Mouse (Mus musculus): Measurements from ENCODE around the gene Cdk14.
A peak's percentile ranks its signal among the peaks of the same experiment; 100 is the strongest.

Gene Cdk14

DNA sequence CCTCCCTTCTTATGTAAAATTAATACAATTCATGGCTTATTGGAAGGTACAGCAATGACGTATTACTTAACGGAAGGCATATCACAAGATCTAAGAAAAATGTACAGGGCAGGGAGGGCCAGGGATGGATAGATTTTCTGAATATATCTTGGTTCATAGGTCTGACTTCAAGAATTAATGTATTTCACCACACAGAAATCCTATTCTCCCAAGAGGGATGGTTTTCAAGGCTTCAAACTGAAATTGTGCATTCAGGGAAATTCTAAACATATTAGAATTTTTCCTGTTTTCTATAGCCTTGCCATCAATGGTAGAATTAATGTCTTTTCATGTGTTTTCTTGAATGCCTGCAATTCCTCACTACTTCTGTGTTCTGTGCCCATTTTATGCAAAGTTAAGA, 593.2 kb downstream of the Cdk14 start:
- DNase-seq = no peak

DNA sequence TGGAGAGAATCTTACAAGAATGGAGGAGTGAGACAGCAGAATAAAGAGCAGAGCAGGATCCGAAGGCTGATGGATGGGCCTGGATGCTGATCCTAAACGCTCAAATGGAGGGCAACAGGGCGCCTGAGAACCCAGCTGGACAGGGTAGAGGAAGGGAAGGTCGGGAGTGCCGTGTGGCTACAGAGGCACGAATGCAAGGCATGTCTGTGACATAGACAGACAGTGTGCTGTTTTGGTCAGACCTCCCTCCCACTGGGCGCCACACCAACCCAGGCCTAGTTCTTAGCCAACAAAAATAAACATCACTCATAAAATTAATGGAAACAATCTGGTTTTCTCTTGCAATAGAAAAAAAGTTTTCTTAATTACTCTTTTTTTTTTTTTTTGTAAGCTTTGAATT, 594.2 kb downstream of the Cdk14 start:
- DNase-seq = peak; percentile 78

DNA sequence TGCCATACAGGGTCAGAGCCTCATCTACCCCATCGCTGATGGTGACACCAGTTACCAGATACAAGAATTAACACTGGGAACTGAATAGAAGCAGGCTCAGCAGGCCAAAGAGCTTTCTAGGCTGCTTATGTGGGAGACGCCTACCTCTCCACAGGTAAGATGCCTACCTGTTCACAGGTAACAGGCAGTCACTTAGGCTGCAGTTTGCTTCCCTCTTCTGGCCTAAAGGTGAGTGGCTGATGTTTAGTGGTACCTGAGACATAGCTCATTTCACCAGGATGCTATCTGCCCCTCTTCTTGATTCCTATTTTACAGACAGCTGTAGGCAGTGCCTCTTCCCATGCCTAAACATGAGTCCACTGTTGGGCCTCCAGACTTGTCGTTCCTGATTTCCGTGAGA, 595.0 kb downstream of the Cdk14 start:
- DNase-seq = peak; percentile 14

DNA sequence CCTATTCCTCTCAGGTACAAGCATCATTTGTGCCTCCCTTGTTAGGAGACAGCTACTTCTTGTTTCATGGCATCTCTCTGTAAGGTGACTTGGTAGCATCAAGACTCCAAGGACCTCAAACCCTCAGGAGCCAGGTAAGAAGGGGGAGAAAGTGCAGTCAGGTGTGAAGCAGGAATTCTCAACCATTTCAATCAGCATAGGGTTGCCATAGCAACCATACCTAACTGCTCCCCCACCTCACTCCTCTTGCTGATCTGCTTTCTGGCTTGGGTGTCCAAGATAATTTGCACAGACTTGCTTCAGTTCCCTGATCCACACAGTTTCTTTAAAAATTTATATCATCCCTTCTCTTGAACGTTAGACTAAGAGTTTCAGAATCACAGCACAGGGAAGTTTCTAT, 595.9 kb downstream of the Cdk14 start:
- no peak for DNase-seq

DNA sequence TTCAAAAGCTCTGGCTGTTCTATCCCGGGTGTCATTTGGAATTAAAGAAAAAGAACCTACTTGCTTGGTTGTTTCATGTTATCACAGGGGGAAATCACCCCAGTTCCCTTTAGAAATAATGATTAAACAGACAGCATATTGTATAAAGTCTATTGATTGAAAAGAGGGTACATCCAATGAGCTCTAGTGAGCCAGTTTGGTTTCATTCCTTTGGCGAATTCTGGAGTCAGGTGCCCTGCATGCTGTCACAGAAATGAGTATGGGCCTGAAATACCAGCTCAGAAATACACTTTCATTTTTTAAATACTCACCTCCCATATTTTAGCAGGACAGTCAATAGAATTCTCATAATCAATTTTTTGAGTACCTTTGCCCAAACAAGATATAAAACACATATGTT, 598.1 kb downstream of the Cdk14 start:
- DNase-seq = no peak

DNA sequence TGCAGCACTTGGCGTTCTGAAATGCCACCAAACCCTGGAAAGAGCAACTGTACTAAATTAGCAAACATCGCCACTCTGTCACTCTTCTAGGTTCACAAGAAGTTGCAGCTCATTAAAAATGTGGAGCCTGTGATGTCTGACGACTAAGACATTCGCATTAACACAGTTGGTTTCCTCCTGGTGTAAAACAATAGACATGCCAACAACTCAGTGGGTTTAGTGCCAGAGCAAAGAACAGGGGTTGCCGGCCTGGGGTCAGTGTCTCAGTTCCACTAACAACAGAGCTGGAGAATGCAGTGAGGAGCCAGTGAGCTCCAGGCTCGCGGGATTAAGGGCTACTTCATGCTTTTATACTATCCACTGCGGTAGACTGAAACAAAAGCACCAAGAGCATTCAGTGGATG, 598.7 kb downstream of the Cdk14 start:
- DNase-seq = peak; percentile 14

DNA sequence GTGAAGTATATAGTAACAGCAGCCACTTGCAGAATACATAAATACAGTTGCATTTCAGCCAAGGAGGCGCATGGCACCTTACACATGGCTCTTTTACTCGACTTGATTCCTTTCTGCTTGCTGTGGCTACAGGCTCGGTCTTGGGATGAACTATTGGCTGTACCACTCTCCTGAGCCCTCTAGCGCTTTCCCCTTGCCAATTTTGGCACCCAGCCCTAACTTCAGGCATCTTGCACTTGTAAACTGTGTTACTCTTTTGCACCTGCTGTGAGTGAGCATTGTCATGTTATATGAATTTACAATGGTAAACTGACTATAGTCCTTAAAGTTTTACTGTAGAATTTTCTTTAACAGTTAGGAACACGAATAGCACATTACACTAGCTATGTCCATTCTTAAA, 603.1 kb downstream of the Cdk14 start:
- DNase-seq = no peak

DNA sequence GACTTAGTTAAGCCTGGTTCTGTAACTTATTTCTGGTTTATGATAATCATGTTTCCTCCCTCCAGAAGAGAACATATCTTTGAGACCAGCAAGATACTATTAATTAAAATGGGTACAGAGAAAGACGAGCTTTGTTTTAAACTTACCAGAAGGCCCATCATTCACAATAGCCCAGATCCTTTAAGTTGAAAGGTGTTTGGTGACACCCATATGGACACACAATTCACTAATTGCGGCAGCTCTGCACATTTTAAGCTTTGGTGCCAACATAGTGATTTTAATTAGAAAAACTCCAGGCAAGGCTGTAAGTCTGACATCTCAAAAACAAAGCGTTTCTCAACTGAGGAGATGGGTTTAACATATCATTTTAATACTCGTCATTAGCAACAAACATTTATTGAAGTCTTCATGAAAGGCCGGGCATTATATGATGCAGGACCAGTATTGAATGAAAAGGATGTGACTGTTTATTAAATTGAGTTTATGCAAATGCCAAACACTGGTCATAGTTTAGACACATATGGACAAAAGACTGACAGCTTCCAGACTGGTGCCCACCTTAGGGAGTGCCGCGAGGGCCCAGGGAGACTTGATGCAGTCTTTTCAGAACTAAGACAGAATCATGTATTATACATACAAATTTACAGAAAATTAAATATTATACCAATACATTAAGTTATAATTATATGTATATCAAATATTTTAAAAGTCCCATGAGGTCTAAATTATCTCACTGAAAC, 605.5 kb downstream of the Cdk14 start:
- no peak for DNase-seq

DNA sequence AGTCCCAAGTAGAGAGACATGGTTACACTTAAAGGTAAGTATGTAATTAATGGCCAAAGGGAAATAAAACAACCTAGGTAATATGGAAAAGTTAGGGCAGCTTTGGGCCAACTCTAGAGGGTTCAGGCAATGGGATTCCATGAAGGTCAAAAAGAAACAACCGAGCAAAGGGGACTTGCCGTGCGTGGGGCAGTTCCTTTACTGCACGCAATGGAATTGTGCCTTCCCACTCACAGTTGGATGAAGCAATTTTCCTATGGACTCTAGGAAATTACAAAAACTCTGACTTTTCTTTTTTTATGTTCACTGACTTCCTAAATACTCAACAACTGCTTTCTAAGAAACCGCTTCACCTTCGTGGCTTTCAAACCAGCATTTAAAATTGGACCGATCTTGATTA, 606.8 kb downstream of the Cdk14 start:
- DNase-seq = no peak

DNA sequence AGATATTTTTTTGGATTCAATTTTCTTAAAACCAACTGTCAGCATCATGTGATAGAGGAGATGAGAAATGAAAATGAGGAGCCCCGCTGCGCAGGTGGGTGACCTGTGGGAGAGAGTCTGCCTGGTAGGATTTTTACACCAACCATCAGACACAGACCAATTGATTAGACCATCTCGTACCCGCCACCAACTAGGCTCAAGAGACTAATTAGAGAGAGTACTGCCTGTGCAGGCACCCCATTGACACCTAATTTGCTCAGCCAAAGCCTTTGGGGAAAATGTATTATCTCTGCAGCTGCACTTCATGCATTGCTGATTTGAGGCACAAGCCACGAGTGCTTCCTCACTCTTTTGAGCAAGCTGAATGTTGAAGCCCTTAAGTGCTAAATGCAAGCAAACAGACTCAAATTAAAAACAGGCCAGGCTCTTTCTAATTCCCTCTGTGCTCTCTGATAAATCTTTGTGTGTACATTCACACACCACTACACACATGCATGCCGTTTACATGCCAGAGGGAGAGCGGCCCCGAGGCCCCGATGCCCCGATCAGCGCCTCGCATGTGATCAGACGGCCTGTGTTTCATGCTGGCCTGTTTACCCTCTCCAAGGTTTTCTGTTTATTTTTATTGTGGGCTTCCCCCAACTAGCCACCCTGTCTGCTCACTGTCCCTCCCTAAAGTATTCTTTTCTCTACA, 607.9 kb downstream of the Cdk14 start:
- no peak for DNase-seq

DNA sequence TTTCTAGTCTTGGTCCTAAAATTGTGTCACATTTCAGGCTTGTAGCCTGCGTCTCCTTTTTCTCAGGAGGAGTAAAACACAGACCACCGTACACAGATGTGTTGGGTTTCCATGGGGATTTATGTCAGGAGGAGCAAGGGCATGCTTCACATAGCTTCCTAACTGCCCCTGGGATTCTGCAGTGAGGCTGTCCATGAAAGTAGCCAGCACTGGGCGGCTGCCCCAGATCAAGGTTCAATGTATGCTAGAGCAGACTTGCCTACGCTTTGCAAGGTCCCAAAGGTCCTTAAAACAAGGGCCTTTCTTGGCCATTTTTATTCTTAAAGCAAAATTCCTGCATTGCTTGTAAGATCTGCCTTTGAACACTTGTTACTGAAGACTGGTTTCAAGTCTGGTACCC, 614.9 kb downstream of the Cdk14 start:
- DNase-seq = no peak

DNA sequence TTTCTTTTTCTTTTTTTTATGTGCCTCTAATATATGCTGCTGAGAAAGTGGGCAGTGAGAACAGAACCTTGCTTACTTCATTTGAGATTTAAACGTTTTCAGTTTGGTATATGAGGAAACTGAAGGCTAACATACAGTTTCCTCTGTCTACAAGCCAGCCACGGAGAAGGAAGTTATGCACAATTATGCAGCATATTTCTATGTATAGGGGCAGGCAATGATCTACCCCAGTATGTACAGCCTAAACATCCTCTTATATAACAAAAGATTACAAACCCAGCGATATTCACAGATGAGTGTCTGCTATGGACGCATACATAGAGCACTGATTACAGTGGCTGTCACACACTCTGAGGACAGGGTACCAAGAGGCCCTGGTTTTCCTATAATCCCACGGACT, 616.4 kb downstream of the Cdk14 start:
- no peak for DNase-seq

DNA sequence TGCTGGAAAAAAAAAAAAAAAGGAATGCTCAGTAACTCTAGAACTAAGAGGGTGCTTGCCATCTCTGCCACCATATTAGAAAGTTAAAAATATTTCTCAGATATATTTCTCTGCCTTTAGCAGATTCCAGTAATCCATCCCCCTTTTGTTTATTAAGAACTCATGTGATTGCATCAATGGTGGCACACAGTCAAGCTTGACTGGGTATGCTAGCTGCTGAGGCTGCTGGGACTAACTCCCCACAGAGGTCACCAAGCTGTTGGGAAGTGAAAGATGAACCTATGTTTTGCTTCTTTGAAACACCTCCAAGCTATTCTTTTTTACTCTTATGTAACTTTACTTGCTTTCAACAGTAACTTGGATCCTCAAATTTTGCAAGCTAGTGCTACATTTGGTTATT, 618.1 kb downstream of the Cdk14 start:
- no peak for DNase-seq

DNA sequence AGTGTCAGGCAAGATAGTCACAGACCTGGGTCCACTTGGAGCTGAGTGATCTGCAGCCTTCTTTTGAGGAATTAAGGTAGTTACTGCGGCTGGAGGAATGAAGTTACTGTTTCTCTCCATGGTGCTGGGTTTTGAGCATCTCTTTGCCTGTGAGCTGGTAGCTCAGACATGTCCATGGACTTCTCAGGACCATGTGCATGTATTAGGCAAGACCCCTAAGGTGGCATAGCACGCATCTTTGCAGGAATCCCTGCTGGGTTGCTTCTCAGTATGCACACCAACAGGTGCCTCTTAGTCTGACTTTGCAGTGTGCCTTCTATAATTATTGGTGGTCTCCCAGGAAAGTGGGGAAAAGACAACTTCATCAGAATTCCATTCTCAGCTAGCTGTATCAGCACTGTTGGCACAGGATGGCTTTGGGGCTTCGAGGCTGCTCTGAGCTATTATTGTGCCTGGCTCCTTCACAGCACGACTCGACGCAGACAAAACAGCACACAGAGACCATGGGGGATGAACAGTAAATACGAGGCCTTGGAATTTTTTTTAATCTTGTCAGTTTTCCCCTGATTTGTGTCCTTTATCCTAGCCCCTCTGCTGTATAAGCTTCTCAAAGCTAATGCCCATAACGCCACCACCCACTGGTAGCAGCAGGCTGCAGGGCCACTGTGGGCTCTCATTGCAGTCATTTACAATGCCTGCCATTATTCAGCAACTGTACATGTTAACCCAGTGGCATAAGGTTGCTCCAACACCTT, 618.8 kb downstream of the Cdk14 start:
- no peak for DNase-seq

DNA sequence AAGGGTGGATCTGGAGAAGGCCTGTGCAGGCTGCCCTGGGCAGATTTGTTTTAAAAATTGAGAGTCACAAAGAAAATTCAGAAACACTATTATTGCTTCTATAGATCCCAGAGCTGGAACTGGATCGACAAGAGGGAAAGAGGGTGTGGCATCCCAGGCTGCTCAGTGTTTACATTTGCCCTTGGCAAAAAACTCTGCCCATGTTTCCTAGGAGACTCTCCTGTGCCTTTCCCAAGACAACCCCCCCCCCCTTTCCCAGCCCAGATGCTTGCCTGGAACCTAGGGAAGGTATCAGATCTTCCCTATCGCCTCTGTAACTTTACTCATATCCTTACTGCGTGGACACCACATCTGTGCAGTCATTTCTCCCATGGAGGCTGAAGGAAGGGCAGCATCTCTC, 628.9 kb downstream of the Cdk14 start:
- DNase-seq = no peak

DNA sequence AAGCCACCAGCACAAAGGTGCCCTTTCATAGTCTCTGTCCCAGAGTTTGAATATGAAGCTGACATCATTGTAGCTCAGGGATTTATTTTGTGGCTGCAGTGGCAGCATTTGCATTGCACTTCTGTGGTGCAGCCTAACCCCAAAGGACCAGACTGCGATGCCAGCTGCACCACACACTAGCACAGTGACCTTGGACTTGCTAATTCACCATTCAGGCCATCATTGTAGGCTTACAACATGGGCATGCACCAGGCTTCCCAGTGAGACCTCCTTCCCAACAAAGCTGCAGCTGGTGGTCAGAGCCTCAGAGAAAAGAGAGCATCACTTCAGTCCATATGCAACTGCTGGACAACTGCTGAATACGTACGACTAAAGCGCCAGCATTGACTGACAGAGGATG, 629.8 kb downstream of the Cdk14 start:
- no peak for DNase-seq

DNA sequence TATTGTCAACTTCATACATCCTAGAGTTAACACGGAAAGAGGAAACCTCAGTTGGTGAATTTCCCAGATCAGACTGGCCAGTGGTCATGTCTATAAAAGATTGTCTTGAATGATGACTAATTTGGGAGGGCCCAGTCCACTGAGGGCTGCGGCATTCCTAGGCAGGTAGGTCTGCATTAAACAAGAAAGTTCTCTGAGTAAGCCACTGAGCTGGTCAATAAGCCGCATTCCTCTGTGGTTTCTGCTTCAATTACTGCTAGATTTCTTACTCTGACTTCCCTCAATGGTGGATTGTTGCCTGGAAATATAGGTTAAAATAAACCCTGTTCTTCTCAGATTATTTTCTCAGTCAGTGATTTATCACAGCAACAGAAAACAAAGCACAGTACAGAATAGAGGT, 631.6 kb downstream of the Cdk14 start:
- no peak for DNase-seq

DNA sequence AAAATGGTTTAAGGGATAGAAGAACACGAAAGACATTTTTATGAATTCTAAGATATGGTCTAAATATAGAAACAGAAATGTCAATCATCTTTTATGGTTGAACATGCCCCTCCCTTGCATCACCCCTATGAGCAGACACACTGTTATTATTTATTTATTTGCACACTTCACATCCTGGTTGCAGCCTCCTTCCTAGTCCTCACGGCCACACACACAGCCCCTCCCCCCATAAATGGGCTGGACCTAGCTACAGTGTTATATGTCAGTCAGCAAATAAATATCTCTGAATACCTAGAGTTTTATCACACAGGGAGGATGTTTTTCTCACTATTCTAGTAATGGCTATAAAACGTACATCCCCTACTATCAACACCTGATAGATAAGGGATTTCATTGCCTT, 633.3 kb downstream of the Cdk14 start:
- no peak for DNase-seq

DNA sequence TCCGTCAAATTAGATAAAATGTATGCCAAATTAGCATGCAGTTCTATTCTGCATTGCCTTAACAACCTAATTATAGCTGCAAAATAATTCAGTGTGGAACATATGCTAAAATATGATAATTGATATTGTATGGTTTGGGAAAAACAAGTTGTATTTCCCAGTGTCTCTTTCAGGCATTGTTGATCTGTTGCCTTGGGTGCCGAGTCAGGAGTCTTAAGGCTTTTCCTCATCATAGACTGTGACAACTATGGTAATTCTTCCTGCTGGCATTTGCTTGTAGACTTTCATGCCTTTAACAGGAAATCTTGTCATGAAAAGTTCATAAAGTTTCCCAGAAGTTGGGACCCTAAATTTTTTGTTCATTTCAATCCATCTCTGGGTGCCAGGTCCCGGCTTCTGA, 641.8 kb downstream of the Cdk14 start:
- DNase-seq = no peak

DNA sequence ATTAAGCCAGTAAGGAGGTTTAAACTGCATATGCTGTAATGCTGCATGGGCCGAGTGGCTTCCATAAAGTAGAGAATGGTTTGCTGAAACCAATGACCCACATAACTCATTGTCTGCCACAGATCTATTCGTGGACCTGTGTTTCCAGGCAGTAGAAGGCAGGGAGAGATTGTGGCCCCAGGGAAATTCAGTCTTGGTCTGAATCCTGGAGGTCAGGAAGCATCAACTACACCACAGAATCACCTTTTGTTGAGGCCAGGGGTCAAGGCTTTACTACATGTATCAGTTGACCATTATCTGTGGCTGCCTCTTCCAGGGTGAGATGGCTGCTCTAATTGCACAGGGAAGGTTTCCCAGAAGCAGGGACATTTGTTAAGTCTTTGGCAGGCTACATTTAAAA, 643.6 kb downstream of the Cdk14 start:
- DNase-seq = no peak

DNA sequence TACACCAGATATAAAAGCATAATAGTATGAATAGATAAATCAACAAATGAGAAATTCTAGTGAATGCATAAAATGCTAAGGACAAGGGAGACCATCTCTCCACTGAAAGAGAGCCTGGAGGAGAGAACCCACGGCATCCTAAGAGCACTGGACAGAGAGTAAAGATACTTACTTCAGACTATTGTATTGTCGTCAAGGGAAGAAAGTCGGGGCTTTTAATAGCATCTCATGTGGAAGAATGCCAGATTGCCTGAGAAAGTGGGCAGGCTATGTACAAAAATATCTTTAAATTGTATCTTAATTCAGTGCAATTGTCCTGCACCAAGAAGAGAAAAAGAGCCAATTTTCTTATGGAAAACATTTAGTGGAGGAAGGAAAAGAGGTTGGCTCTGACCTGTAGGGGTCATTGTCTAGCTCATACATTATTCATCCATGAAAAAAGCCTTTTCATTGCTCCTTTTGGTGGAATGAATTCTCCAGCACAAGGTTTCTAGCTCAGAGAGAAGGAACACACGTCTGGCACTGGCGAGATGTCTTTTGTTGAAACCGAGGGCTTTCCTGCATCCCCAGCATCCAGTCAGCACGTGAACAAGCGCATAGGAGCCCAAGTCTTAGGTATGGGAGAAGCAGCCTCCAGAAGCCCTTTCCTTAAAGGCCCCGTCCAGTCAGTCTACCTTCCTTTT, 646.9 kb downstream of the Cdk14 start:
- DNase-seq = no peak

DNA sequence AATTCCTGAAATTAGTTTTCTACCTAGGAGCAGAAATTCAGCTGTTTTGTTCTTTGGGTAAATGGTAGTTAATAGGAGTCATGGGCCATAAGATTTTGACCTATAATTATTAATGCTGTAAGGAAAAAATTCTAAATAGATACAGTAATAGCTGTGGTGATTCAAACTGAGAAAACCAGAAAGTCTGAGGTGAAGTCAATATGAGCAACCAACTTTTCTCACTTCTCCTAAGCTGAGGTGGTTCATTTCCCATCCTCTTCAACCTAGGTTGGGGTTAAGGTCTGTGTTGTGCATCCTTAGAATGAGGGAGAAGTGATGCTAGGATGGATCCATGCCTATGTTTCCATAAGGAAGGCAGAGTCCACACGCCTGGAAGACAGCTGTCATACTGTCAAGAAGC, 649.5 kb downstream of the Cdk14 start:
- no peak for DNase-seq

DNA sequence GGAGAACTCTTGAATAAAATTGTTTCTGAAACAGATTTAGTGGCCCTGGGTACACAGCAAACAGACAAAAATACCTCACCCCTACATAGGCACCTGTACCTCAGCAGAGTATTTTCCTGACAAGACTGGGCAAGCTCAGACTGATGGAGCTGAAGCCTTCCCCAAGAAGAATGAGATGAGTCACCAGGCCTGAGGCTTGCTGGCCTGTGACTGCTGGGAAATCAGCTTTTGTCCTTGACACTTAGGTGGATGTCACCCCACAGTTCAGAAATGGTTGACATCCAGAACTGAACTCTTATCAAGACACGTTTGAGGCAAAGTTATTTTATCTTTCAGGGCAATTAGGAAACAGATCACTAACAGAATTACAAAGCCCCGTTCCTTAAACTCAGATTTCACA, 652.2 kb downstream of the Cdk14 start:
- DNase-seq = no peak

DNA sequence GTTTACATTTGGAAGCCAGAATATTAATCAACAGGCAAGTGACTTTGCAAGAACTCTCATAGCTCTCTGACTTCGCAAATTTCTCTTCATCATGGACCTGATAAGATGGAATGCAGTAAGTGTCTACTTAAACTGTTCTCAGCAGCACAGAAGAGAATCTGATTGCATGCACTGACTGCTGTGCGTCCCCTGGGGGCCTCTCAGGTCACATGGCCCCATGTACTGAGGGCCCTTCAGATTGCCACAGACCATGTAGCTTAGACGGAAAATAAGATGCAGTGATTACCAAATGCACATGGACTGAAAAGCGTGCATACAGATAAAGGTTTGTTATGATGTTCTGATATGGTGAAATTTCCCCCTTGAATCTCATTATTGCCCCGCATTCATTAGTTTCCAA, 653.4 kb downstream of the Cdk14 start:
- no peak for DNase-seq
